Mouse (Mus musculus): ENCODE data around the gene Prelp.

- TF ChIP-seq CTCF (IDR thresholded peaks at IDR 0.05; ENCODE audit: low read depth) (no peak), EP300 (IDR thresholded peaks at IDR 0.05; ENCODE audit: low read depth) (no peak)
These were observed 8.8 kb upstream of the Prelp start for GRCm38 (mm10) chr1:133929980-133930379.

Measured in liver, postnatal 0 days (tissue).